Mouse (Mus musculus): ENCODE measurements at regions not wholly inside any gene's neighbourhood (a gene's known extent, or its start where the extent isn't known, plus 50 kb on each side); places are given as distances from the start of the nearest gene placed in this dataset.

- no peak overlapping the region for H3K4me3 ChIP-seq
- DNase-seq (ENCODE audit: extremely low spot score in 1 of 2, low spot score in 2 of 2): no peak
- intact Hi-C loops (cut with DNase I): no loop called here
- H3K27ac ChIP-seq: no peak overlapping the region
- TF ChIP-seq CTCF (IDR thresholded peaks at IDR 0.05): no peak
Observed at GRCm38 (mm10) chr3:154385831-154386312, 55.4 kb upstream of the Lhx8 start.

DNA sequence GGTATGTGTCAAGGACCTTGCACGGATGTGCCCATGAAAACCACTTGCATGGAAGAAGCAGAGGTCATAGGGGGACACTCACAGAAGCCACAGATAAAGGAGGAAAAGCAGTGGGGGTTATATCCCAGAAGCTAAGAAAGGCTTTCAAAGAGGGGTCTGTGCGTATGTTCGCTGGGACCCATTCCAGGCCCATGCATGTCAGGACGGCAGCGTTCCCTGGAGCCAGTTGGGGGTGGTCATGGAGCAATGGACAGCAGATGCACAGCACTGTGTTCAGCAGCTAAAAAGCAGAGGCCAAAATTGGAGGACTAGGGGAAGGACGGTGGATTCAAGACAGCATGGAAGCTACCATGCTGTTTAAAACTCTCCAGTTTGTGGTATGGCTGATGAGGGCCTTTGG is 52.4 kb upstream of the Lhx8 start:
- DNase-seq (ENCODE audit: extremely low spot score in 1 of 2, low spot score in 2 of 2): no peak
- Histone ChIP-seq H3K27ac (no peak overlapping the region), H3K4me3 (no peak overlapping the region)
- TF ChIP-seq CTCF (IDR thresholded peaks at IDR 0.05): no peak
- intact Hi-C loops (cut with DNase I): no loop called here

DNA sequence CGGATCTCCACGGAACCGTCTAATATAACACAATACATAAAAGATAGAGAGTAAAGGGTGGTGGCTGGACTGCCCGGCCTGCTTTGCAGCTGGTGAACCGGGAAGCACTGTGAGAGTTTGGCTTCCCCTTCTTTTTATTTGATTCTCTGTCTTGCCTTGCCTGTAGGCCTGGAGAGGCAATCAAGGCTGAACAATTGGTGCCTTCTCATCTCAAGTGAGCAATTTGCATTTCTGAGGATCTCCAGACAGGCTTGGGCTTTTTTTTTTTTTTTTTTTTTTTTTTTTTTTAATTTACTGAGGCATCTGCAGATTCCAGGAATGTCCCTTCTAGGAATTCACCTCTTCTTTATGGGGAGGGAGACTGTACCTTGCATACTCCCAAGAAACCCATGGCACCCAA is 51.1 kb upstream of the Lhx8 start:
- DNase-seq (ENCODE audit: extremely low spot score in 1 of 2, low spot score in 2 of 2): no peak
- Histone ChIP-seq H3K4me3 (no peak overlapping the region), H3K27ac (no peak overlapping the region)
- TF ChIP-seq CTCF (IDR thresholded peaks at IDR 0.05): no peak
- intact Hi-C loops (cut with DNase I): no loop called here
